Mouse (Mus musculus) cerebellum, adult 11 months (tissue): ENCODE measurements around the gene Dnajc19.
A peak's percentile ranks its signal among the peaks of the same experiment; 100 is the strongest.

Experiments
- DNase-seq: peaks from one replicate; pipeline ENCODE4 v3.0.0; 2022

The Dnajc19 gene

DNA sequence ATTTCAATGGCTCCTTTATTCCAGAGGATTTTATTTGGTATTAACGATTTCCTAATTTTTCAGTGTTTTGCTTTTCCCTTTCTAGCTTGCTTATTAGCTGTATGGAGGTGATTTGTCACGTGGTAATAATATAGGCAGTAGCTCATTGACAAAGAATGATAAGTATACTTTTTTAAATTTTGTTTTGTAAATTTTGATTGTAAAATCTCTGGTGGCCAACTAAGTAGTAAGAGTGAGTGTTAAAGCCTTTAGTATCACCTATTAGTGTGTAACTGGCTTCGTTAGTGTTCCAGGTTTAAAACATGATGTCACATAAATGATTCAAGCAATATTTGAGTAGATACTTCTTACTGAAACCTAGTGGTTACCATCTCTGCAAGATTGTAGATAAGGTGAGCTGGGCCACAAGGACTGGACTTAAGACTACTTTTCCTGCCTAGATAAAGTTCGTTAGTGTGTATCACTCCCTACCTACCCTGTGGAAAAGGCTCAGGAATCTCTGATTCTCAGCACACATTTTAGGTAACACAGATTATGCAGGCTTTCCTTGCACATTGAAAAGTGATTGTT is 59.8 kb downstream of the Dnajc19 start:
- DNase-seq, result no peak

DNA sequence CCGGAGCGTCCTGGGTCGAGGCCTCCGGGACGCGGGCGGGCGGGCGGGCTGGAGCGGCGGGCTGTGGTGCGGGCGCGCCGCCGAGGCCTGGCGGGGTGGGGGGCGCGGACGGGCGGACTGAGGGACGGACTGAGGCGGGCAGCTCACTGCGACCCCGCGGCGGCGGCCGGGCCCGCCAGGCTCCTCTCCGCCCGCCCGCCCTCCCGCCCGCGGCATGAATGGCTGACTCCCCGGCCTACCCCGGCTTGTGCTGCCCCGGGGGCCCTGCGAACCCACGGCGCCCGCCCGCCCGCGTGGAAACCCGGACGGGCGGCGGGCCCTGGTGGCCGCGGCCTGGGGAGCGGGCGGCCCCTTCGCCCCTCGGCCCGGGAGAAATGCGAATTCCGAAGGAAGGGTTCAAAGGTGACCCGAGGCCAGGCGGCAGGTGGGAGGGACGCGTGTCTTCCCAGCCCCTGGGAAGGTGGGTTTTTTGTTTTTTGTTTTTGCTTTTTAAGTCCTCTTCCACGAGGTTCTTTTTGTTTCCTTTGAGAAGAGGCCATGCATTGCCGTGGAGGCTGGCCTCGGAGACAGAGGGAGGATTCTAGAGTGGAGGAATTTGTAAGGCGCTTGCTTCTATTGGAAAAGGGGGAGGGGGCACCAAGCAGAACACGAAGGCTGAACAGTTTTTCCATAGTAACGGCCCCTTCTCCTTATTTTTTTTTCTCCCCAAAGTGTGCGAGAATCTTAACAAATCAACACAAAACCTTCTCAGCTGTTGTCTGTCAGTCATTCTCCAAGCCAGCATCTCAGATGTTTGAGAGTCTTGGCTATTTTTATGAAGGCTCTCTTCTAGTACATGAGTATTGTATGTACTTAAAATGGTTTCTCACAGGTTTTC is 60.5 kb downstream of the Dnajc19 start:
- peak; percentile 18 for DNase-seq

- peak; percentile 79 for DNase-seq
Measured at GRCm38 (mm10) chr3:34019540-34020381, 61.4 kb downstream of the Dnajc19 start, which contains the start of gene Fxr1. Fxr1 (plus strand) TSS chr3:34019943.

DNA sequence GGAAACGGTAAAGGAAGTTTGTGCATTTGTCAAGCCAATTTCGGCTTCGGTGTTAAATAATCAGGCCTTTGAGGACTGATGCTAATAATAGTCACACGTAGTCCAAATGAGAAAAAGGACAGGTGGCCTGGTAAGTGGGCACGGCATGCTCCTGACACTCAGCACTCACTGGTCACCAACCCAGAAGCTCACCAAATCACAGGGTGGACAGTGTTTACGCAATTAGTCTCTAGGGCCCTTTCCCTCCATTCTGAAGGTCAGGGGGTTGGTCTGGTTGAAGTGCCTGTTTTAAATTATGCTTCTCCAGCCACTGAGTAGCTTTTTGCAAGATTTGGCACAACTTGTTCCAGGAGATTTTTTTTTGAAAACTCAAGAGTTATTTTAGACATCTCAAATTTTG is 72.9 kb downstream of the Dnajc19 start:
- DNase-seq, result no peak

DNA sequence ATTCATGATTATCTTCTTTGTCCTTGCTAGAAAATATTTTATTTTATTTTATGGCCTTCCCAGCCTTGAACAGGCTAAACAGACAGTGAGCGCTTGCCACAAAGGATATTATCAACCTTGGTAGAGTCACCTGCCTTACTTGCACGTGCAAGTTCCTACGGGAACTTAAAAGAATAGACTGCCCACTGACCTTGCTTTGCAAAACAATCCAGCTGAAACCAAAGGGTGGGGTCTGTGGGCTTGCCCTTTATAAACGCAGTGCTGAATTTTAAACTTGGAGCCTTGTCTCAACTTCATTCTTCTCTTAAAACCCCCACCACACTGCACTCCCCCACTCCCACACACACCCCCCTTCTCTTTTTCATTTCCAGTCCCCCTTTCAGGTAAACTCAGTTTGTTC is 73.5 kb downstream of the Dnajc19 start:
- DNase-seq, result no peak

- DNase-seq, result no peak
Measured at GRCm38 (mm10) chr3:34006824-34007223, 74.3 kb downstream of the Dnajc19 start.

GRCm38 (mm10) chr3:34006301-34006700 is 74.8 kb downstream of the Dnajc19 start:
- no peak for DNase-seq
